In genomic region chr11:11884533-11885245, GRCm38 (mm10) we compare ENCODE assay signal across 11 mouse cellular contexts. TPM values are rescaled to one million over a fixed set of nuclear protein-coding genes. Genes with fewer than 3 reads are reported as not detected.
A peak's percentile ranks its signal among the peaks of the same experiment; 100 is the strongest.
DNase-seq lines count a peak whose midpoint lies in the region; ATAC-seq and TF ChIP-seq lines count a peak whose summit lies in the region.
"Had no signal": no experiment of that assay in that cellular context is flagged by ENCODE, and none has a peak within 500 bp of the region (broad histone marks: within the 10 kb centered on the region; RNA-seq: fewer than 3 reads in every experiment).

No protein-coding gene starts in this region.

- H3K9me3 ChIP-seq in heart, embryonic 12.5 days (replicated peaks), result no peaks in the 10 kb centered on the region
- no peaks in the 10 kb centered on the region for H3K9me3 ChIP-seq in stomach, embryonic 14.5 days (ENCODE audit: control insufficient read depth, low read depth, low read length)
- H3K9me3 ChIP-seq in stomach, postnatal 0 days (ENCODE audit: control insufficient read depth, low read length), result no peaks in the 10 kb centered on the region
- no peaks in the 10 kb centered on the region for H3K9me3 ChIP-seq in liver, embryonic 14.5 days (ENCODE audit: control insufficient read depth, low read length)

- no peaks in the 10 kb centered on the region for H3K36me3 ChIP-seq in heart, embryonic 12.5 days
- no peaks in the 10 kb centered on the region for H3K36me3 ChIP-seq in stomach, embryonic 14.5 days (ENCODE audit: control insufficient read depth, insufficient read depth, low read length)
- no peaks in the 10 kb centered on the region for H3K36me3 ChIP-seq in stomach, postnatal 0 days (ENCODE audit: control insufficient read depth, insufficient read depth, low read length)
- no peaks in the 10 kb centered on the region for H3K36me3 ChIP-seq in liver, embryonic 14.5 days (replicated peaks; ENCODE audit: control insufficient read depth, insufficient read depth, low read depth)

- peak; percentile 70; the same call in 1 of the 2 replicates for ATAC-seq in heart, embryonic 12.5 days (ENCODE audit: insufficient number of reproducible peaks, low FRiP score)
- ATAC-seq in stomach, embryonic 14.5 days (ENCODE audit: insufficient number of reproducible peaks, insufficient read depth, low FRiP score, low read depth), result peak; percentile 83
- no peak for ATAC-seq in stomach, postnatal 0 days (ENCODE audit: low FRiP score, low TSS enrichment)
- peak; percentile 90 for ATAC-seq in liver, embryonic 14.5 days (ENCODE audit: insufficient read depth)
- ATAC-seq in monocyte, adult 5-6 weeks (replicated peaks; ENCODE audit: insufficient number of reproducible peaks, low FRiP score, low TSS enrichment, poor library complexity, severe bottlenecking), result no peak

- peak overlapping the region; percentile 63 for H3K27ac ChIP-seq in heart, embryonic 12.5 days (ENCODE audit: poor library complexity, severe bottlenecking)
- peak overlapping the region; percentile 53 for H3K27ac ChIP-seq in stomach, embryonic 14.5 days (ENCODE audit: low read length)
- no peak overlapping the region for H3K27ac ChIP-seq in stomach, postnatal 0 days (replicated peaks)
- H3K27ac ChIP-seq in liver, embryonic 14.5 days, result peak overlapping the region; percentile 80

- H3K27me3 ChIP-seq in heart, embryonic 12.5 days (replicated peaks), result no peaks in the 10 kb centered on the region
- H3K27me3 ChIP-seq in stomach, embryonic 14.5 days (ENCODE audit: control insufficient read depth, insufficient read depth, low read length), result no peaks in the 10 kb centered on the region
- no peaks in the 10 kb centered on the region for H3K27me3 ChIP-seq in stomach, postnatal 0 days (ENCODE audit: control insufficient read depth, insufficient read depth, low read length)
- no peaks in the 10 kb centered on the region for H3K27me3 ChIP-seq in liver, embryonic 14.5 days (ENCODE audit: control insufficient read depth, insufficient read depth, low read length)

- WGBS in heart, embryonic 12.5 days, result 27% methylated on average over 11 of the region's 11 CpGs
- 25% methylated on average over 11 of the region's 11 CpGs for WGBS in stomach, embryonic 14.5 days
- 28% methylated on average over 11 of the region's 11 CpGs for WGBS in stomach, postnatal 0 days
- 12% methylated on average over 11 of the region's 11 CpGs for WGBS in liver, embryonic 14.5 days (ENCODE audit: insufficient replicate concordance)

- H3K9ac ChIP-seq in heart, embryonic 12.5 days, result no peak overlapping the region
- no peak overlapping the region for H3K9ac ChIP-seq in stomach, embryonic 14.5 days (replicated peaks; ENCODE audit: low read depth, low read length)
- H3K9ac ChIP-seq in stomach, postnatal 0 days (ENCODE audit: low read length), result no peak overlapping the region
- H3K9ac ChIP-seq in liver, embryonic 14.5 days (replicated peaks), result peak overlapping the region; percentile 4

- H3K4me1 ChIP-seq in heart, embryonic 12.5 days (replicated peaks), result peaks cover 55% of the 10 kb centered on the region
- peaks cover 25% of the 10 kb centered on the region for H3K4me1 ChIP-seq in stomach, embryonic 14.5 days (ENCODE audit: control insufficient read depth, insufficient read depth, low read length)
- H3K4me1 ChIP-seq in stomach, postnatal 0 days (replicated peaks; ENCODE audit: control insufficient read depth, insufficient read depth), result no peaks in the 10 kb centered on the region
- peaks cover 67 to 74% of the 10 kb centered on the region in 2 experiments for H3K4me1 ChIP-seq in liver, embryonic 14.5 days (replicated peaks; ENCODE audit: control insufficient read depth in 2 of 2, insufficient read depth in 2 of 2, low read length in 1 of 2)

- TF ChIP-seq EP300 in stomach, postnatal 0 days (optimal IDR thresholded peaks at IDR 0.05), result no peak
- TF ChIP-seq EP300 in liver, embryonic 14.5 days (IDR thresholded peaks at IDR 0.05; ENCODE audit: low read depth), result peak; percentile 84

- no peak for TF ChIP-seq CTCF in stomach, postnatal 0 days (IDR thresholded peaks at IDR 0.05; ENCODE audit: low read depth)
- TF ChIP-seq CTCF in liver, embryonic 14.5 days (IDR thresholded peaks at IDR 0.05; ENCODE audit: low read depth), result no peak

- H3K4me2 ChIP-seq in heart, embryonic 12.5 days, result peak overlapping the region; percentile 21; the same call in 1 of the 2 replicates
- H3K4me2 ChIP-seq in stomach, embryonic 14.5 days (replicated peaks; ENCODE audit: low read depth, low read length), result no peak overlapping the region
- no peak overlapping the region for H3K4me2 ChIP-seq in stomach, postnatal 0 days (replicated peaks; ENCODE audit: low read depth)
- peak overlapping the region; percentile 49 for H3K4me2 ChIP-seq in liver, embryonic 14.5 days (ENCODE audit: low read depth)

- no peak overlapping the region for H3K4me3 ChIP-seq in heart, embryonic 12.5 days
- H3K4me3 ChIP-seq in stomach, embryonic 14.5 days (ENCODE audit: low read depth, low read length), result no peak overlapping the region
- H3K4me3 ChIP-seq in stomach, postnatal 0 days (ENCODE audit: low read depth, low read length), result no peak overlapping the region
- H3K4me3 ChIP-seq in liver, embryonic 14.5 days (ENCODE audit: insufficient read depth in 1 of 2, low read depth in 2 of 2, low read length in 2 of 2), result no peak overlapping the region; a peak in 1 of 4 replicates

- no peak for DNase-seq in heart, adult 18-20 months
- DNase-seq in stomach, postnatal 0 days (ENCODE audit: low spot score), result no peak
- peak; percentile 63 to 71 (median 63) for DNase-seq in liver, embryonic 14.5 days (ENCODE audit: low read depth in 3 of 3, low spot score in 3 of 3)
- DNase-seq in layer of hippocampus, adult 9-11 months, result no peak
- no peak for DNase-seq in retina, embryonic 14.5 days (ENCODE audit: low spot score)
- DNase-seq: cerebellum, adult 2 months; kidney, adult 9 months; lung, postnatal 14 days had no signal

RNA-seq across cellular contexts. Expression of gene Ddc, which starts 13.3 kb away (rescaled TPM):
- polyA plus RNA-seq in heart, embryonic 12.5 days (2016; fragmentation: Nextera tagmentation; extraction: Ambion mirVana), result 51.8 and 55.2 TPM in 2 replicates
- 1 to 10 TPM; 1.3 to 1.9 TPM for total RNA-seq in heart, adult 18-20 months (2021)
- polyA plus RNA-seq in stomach, embryonic 14.5 days (2014; fragmentation: Nextera tagmentation; extraction: Ambion mirVana), result 36.7 and 47.2 TPM in 2 replicates
- polyA plus RNA-seq in stomach, postnatal 0 days (2015; fragmentation: Nextera tagmentation; extraction: Ambion mirVana), result 24.0 and 24.1 TPM in 2 replicates
- polyA plus RNA-seq in liver, embryonic 14.5 days (2012; rRNA removed), result 3.0 and 4.3 TPM in 2 replicates
- polyA plus RNA-seq in liver, embryonic 14.5 days (2014; fragmentation: Nextera tagmentation; extraction: Ambion mirVana), result 7.4 and 8.2 TPM in 2 replicates
- not detected in 3 replicates for total RNA-seq in monocyte, adult 5-6 weeks (2017)

Comparison
In these comparisons a context has a peak if more than half of its experiments do, and no peak if none do; other contexts are left out.
1. ATAC-seq: peak in heart, embryonic 12.5 days (single experiment), stomach, embryonic 14.5 days (single experiment) and liver, embryonic 14.5 days (single experiment); none in stomach, postnatal 0 days (single experiment) and monocyte, adult 5-6 weeks (single experiment).
2. H3K4me2 ChIP-seq: peak in heart, embryonic 12.5 days (single experiment) and liver, embryonic 14.5 days (single experiment); none in stomach, embryonic 14.5 days (single experiment) and stomach, postnatal 0 days (single experiment).
3. DNase-seq: peak in liver, embryonic 14.5 days (3 of 3); none in heart, adult 18-20 months (0 of 2), stomach, postnatal 0 days (single experiment), layer of hippocampus, adult 9-11 months (single experiment) and retina, embryonic 14.5 days (single experiment).